Mouse (Mus musculus) CH12.LX (cell line): Measurements from ENCODE around the gene Hey2.
A peak's percentile ranks its signal among the peaks of the same experiment; 100 is the strongest.

Source experiments
- CTCF ChIP-seq, 2 experiments: IDR thresholded peaks in 1 of 2; conservative IDR thresholded peaks in 1 of 2; 2 replicates each; pipeline ENCODE4 v1.5.1; 2011 to 2012; ENCODE audit warnings: low read depth in 2 of 2, low read length in 2 of 2, improper control_type of control experiment in 1 of 2, inconsistent platforms in 1 of 2, mild to moderate bottlenecking in 1 of 2, moderate library complexity in 1 of 2
- HCFC1 ChIP-seq: IDR thresholded peaks from 2 replicates; pipeline ENCODE4 v1.6.1; 2012; ENCODE audit warnings: low read depth, mild to moderate bottlenecking, inconsistent platforms, low read length, improper control_type of control experiment

DNA sequence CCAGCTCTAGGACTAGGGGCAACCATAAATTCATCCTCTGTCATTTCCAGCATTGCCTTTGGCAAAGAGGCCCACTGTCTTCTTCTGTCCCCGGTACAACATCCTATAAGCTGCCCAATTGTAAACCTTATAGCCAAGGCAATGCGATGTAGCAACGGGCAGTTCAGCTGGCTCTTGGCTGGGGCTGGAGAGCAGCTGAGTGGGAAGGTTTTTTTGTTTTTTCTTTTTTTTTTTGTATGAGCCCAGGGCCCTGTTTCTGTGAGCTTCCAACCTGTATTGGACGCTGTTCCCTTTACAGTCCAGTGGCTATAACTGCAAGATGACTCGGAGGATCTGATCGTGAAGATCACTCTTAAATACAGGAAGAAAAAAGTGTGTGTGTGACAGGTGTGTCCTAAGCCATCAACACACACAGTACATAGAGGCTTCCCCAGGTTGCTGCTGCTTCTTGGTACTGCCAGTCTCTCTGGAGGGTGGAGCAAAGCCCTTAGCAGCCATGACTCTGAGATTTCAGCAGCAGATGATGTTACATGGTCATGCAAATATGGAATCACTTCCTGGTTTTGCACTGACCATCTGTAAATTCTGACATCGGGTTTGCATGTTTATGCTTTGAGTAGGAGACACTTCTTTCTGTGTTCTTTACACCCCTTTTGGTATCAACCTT is 38.9 kb downstream of the Hey2 start:
- TF ChIP-seq HCFC1 (peak; percentile 44), CTCF (conservative IDR thresholded peaks at IDR 0.05 in 1 of 2, IDR thresholded peaks at IDR 0.05 in 1 of 2; ENCODE audit: low read depth in 2 of 2, low read length in 2 of 2) (no peak)
